Mouse (Mus musculus) spleen, adult 2 months (tissue): ENCODE measurements at regions not wholly inside any gene's neighbourhood (a gene's known extent, or its start where the extent isn't known, plus 50 kb on each side); places are given as distances from the start of the nearest gene placed in this dataset.

Source experiments
- DNase-seq, 2 experiments: peaks; one replicate each; pipeline versions ENCODE4 v3.0.0 to v3.0.0-alpha.2; 2012 to 2021; ENCODE audit warnings: low spot score in 2 of 2, low read depth in 1 of 2
- H3K27ac ChIP-seq: fragments of 200-500 bp; 2 replicates; pipeline ENCODE4 v1.5.1; 2012; ENCODE audit warnings: low read length, inconsistent platforms; ENCODE audit not compliant: insufficient read depth
- H3K27me3 ChIP-seq: fragments of 200-500 bp; 2 replicates; pipeline ENCODE4 v1.6.1; 2012; ENCODE audit warnings: mild to moderate bottlenecking, moderate library complexity, low read length, inconsistent platforms; ENCODE audit not compliant: control insufficient read depth, insufficient read depth
- H3K36me3 ChIP-seq: fragments of 200-500 bp; 2 replicates; pipeline ENCODE4 v1.6.1; 2012; ENCODE audit warnings: mild to moderate bottlenecking, low read length, inconsistent platforms; ENCODE audit not compliant: control insufficient read depth, insufficient read depth
- H3K4me1 ChIP-seq: fragments of 200-500 bp; 2 replicates; pipeline ENCODE4 v1.6.1; 2011; ENCODE audit warnings: inconsistent platforms; ENCODE audit not compliant: control insufficient read depth, insufficient read depth, insufficient read length
- H3K4me3 ChIP-seq: fragments of 200-500 bp; 2 replicates; pipeline ENCODE4 v1.5.1; 2011; ENCODE audit warnings: mild to moderate bottlenecking, inconsistent platforms; ENCODE audit not compliant: insufficient read depth, insufficient read length; ENCODE audit errors: extremely low read depth
- CTCF ChIP-seq: fragments of 200-500 bp; IDR thresholded peaks from 2 replicates; pipeline ENCODE4 v1.5.1; 2011; ENCODE audit warnings: mild to moderate bottlenecking, inconsistent platforms; ENCODE audit not compliant: insufficient read depth, insufficient read length, insufficient replicate concordance; ENCODE audit errors: extremely low read depth
- POLR2A ChIP-seq: fragments of 200-500 bp; IDR thresholded peaks from 2 replicates; pipeline ENCODE4 v1.6.1; 2011; ENCODE audit warnings: low read depth, low read length, inconsistent platforms
- WGBS: fragments of 180-500 bp; shearing (Covaris S2); methylation state at CpG from one replicate; pipeline ENCODE4 v1.1.7; 2018; 5-methylcytosine and 5-hydroxymethylcytosine counted together

- no peaks in the 10 kb centered on the region for H3K36me3 ChIP-seq
Observed at GRCm38 (mm10) chr9:87784872-87785271, 53.8 kb upstream of the Tbx18 start.

GRCm38 (mm10) chr9:87811746-87812145 is 80.7 kb upstream of the Tbx18 start:
- H3K4me3 ChIP-seq: no peak overlapping the region
- no peaks in the 10 kb centered on the region for H3K4me1 ChIP-seq
- no peak for DNase-seq
- no peaks in the 10 kb centered on the region for H3K36me3 ChIP-seq
- no peak overlapping the region for H3K27ac ChIP-seq
- H3K27me3 ChIP-seq: no peaks in the 10 kb centered on the region
- 75% methylated on average over 2 of the region's 2 CpGs for WGBS
- TF ChIP-seq POLR2A (no peak), CTCF (no peak)

More at GRCm38 (mm10) chr9:87784872-87785271, 53.8 kb upstream of the Tbx18 start:
- no peak overlapping the region for H3K27ac ChIP-seq
- H3K4me3 ChIP-seq: no peak overlapping the region
- TF ChIP-seq POLR2A (no peak), CTCF (no peak)
- 65% methylated on average over 1 of the region's 1 CpGs for WGBS
- H3K4me1 ChIP-seq: no peaks in the 10 kb centered on the region
- no peaks in the 10 kb centered on the region for H3K27me3 ChIP-seq
- no peak for DNase-seq

GRCm38 (mm10) chr9:87822276-87822675 is 91.2 kb upstream of the Tbx18 start:
- Histone ChIP-seq H3K27ac (no peak overlapping the region), H3K36me3 (no peaks in the 10 kb centered on the region), H3K4me1 (no peaks in the 10 kb centered on the region), H3K27me3 (no peaks in the 10 kb centered on the region), H3K4me3 (no peak overlapping the region)
- no peak for DNase-seq
- TF ChIP-seq CTCF (no peak), POLR2A (no peak)
- 73% methylated on average over 5 of the region's 5 CpGs for WGBS

- Histone ChIP-seq H3K4me1 (no peaks in the 10 kb centered on the region), H3K4me3 (no peak overlapping the region), H3K27ac (no peak overlapping the region), H3K36me3 (no peaks in the 10 kb centered on the region), H3K27me3 (no peaks in the 10 kb centered on the region)
- WGBS: 78% methylated on average over 8 of the region's 8 CpGs
- no peak for DNase-seq
- TF ChIP-seq POLR2A: no peak
- TF ChIP-seq CTCF: no peak
Observed at GRCm38 (mm10) chr9:87824691-87825230, 93.7 kb upstream of the Tbx18 start.

- H3K4me3 ChIP-seq: no peak overlapping the region
- WGBS: 73% methylated on average over 6 of the region's 6 CpGs
- TF ChIP-seq POLR2A (no peak), CTCF (no peak)
- H3K27me3 ChIP-seq: no peaks in the 10 kb centered on the region
- no peaks in the 10 kb centered on the region for H3K4me1 ChIP-seq
- DNase-seq: no peak
- no peaks in the 10 kb centered on the region for H3K36me3 ChIP-seq
- no peak overlapping the region for H3K27ac ChIP-seq
Observed at GRCm38 (mm10) chr9:87843898-87844297, 112.8 kb upstream of the Tbx18 start.

- Histone ChIP-seq H3K4me1 (no peaks in the 10 kb centered on the region), H3K27me3 (no peaks in the 10 kb centered on the region), H3K27ac (no peak overlapping the region), H3K36me3 (no peaks in the 10 kb centered on the region), H3K4me3 (no peak overlapping the region)
- no peak for DNase-seq
- 84% methylated on average over 2 of the region's 2 CpGs for WGBS
- TF ChIP-seq CTCF (no peak), POLR2A (no peak)
Observed at GRCm38 (mm10) chr9:87844453-87844852, 113.4 kb upstream of the Tbx18 start.

- DNase-seq: no peak
- Histone ChIP-seq H3K27ac (no peak overlapping the region), H3K36me3 (no peaks in the 10 kb centered on the region), H3K27me3 (no peaks in the 10 kb centered on the region), H3K4me3 (no peak overlapping the region), H3K4me1 (no peaks in the 10 kb centered on the region)
- TF ChIP-seq CTCF: no peak
- TF ChIP-seq POLR2A: no peak
- 92% methylated on average over 5 of the region's 5 CpGs for WGBS
Observed at GRCm38 (mm10) chr9:87848882-87849281, 117.8 kb upstream of the Tbx18 start.
